Mouse (Mus musculus): ENCODE data around the gene Defb30.

GRCm38 (mm10) chr14:62984410-62984809 is 65.3 kb downstream of the Defb30 start, which contains the start of gene Defb48:
- TF ChIP-seq CTCF (IDR thresholded peaks at IDR 0.05; ENCODE audit: insufficient read depth, low read length) (no peak), POLR2A (IDR thresholded peaks at IDR 0.05; ENCODE audit: borderline replicate concordance, extremely low read depth, low read depth, low read length) (no peak)

Measured in lung, adult 2 months (tissue).